Mouse (Mus musculus) liver, postnatal 0 days (tissue): ENCODE measurements around the gene Lin52.

ENCODE experiments used
- CTCF ChIP-seq: sonication (generic); IDR thresholded peaks from 2 replicates; pipeline ENCODE4 v1.5.1; 2016; ENCODE audit warnings: antibody characterized with exemption, low read depth
- EP300 ChIP-seq: IDR thresholded peaks from 2 replicates; pipeline ENCODE4 v1.6.1; 2016; ENCODE audit warnings: antibody characterized with exemption, low read depth, mild to moderate bottlenecking

GRCm38 (mm10) chr12:84571466-84572340, 120.5 kb downstream of the Lin52 start:
- TF ChIP-seq EP300 = no peak
- TF ChIP-seq CTCF = no peak
